13 mouse cellular contexts compared by ENCODE assay signal in genomic region chr8:120916831-120917435, GRCm38 (mm10).
A peak's percentile ranks its signal among the peaks of the same experiment; 100 is the strongest.
DNase-seq lines count a peak whose midpoint lies in the region; ATAC-seq lines count a peak whose summit lies in the region.
"Had no signal": no experiment of that assay in that cellular context is flagged by ENCODE, and none has a peak within 500 bp of the region (broad histone marks: within the 10 kb centered on the region; RNA-seq: fewer than 3 reads in every experiment).

No protein-coding gene starts in this region.

- intact Hi-C loops in left cerebral cortex, postnatal 4 days (cut with DNase I), result no loop called here
- intact Hi-C loops in left cerebral cortex, postnatal 25 days (cut with DNase I), result no loop called here

- no peak for ATAC-seq in activated CD4-positive, CD25-positive, alpha-beta regulatory T cell, adult 4 months

- DNase-seq in adrenal gland, postnatal 25 days, result peak; percentile 9
- DNase-seq in adrenal gland, postnatal 4 days (ENCODE audit: low spot score in 2 of 2), result no peak
- peak; percentile 45 for DNase-seq in left cerebral cortex, postnatal 4 days
- DNase-seq in left cerebral cortex, postnatal 25 days (ENCODE audit: low spot score in 2 of 2), result no peak
- DNase-seq in adrenal gland, postnatal 36 days, result peak; percentile 12 to 18
- peak; percentile 66 for DNase-seq in lung, postnatal 14 days
- DNase-seq in right cerebral cortex, postnatal 14 days, result no peak
- DNase-seq: B cell, adult 2 months; cerebellum, adult 11-12 months; gastrocnemius, postnatal 25 days; kidney, adult 18-20 months; kidney, postnatal 10 days had no signal

Comparison
In these comparisons a context has a peak if more than half of its experiments do, and no peak if none do; other contexts are left out.
1. DNase-seq: peak in adrenal gland, postnatal 25 days (single experiment), left cerebral cortex, postnatal 4 days (single experiment), adrenal gland, postnatal 36 days (2 of 2) and lung, postnatal 14 days (single experiment); none in adrenal gland, postnatal 4 days (0 of 2), left cerebral cortex, postnatal 25 days (0 of 2) and right cerebral cortex, postnatal 14 days (single experiment).